ENCODE assay signal across 8 mouse cellular contexts in genomic region chr12:52701201-52701641, GRCm38 (mm10). TPM values are rescaled to one million over a fixed set of nuclear protein-coding genes. Genes with fewer than 3 reads are reported as not detected.
DNase-seq lines count a peak whose midpoint lies in the region; ATAC-seq lines count a peak whose summit lies in the region.
"Had no signal": no experiment of that assay in that cellular context is flagged by ENCODE, and none has a peak within 500 bp of the region (broad histone marks: within the 10 kb centered on the region; RNA-seq: fewer than 3 reads in every experiment).

No protein-coding gene starts in this region.

- no peaks in the 10 kb centered on the region for H3K9me3 ChIP-seq in heart, embryonic 15.5 days (replicated peaks)
- H3K9me3 ChIP-seq in limb, embryonic 12.5 days = no peaks in the 10 kb centered on the region
- H3K9me3 ChIP-seq in midbrain, embryonic 11.5 days (ENCODE audit: control insufficient read depth, low read length) = no peaks in the 10 kb centered on the region

- peak overlapping the region; percentile 55 for H3K4me2 ChIP-seq in heart, embryonic 15.5 days
- H3K4me2 ChIP-seq in limb, embryonic 12.5 days = peak overlapping the region; percentile 56
- peak overlapping the region; percentile 59 for H3K4me2 ChIP-seq in midbrain, embryonic 11.5 days

- H3K9ac ChIP-seq in heart, embryonic 15.5 days = no peak overlapping the region
- peak overlapping the region; percentile 44; the same call in 1 of the 2 replicates for H3K9ac ChIP-seq in limb, embryonic 12.5 days (replicated peaks)
- peak overlapping the region; percentile 67 for H3K9ac ChIP-seq in midbrain, embryonic 11.5 days (ENCODE audit: low read length)

- no peak for ATAC-seq in heart, embryonic 15.5 days (replicated peaks; ENCODE audit: insufficient number of reproducible peaks, insufficient read depth, low FRiP score, low read depth)
- no peak; the same call in 1 of the 2 replicates for ATAC-seq in limb, embryonic 12.5 days (ENCODE audit: insufficient number of reproducible peaks, insufficient read depth, low FRiP score, low TSS enrichment, low read depth)
- ATAC-seq in midbrain, embryonic 11.5 days (ENCODE audit: low FRiP score) = no peak

- no peaks in the 10 kb centered on the region for H3K36me3 ChIP-seq in heart, embryonic 15.5 days
- no peaks in the 10 kb centered on the region for H3K36me3 ChIP-seq in limb, embryonic 12.5 days
- no peaks in the 10 kb centered on the region for H3K36me3 ChIP-seq in midbrain, embryonic 11.5 days (ENCODE audit: control insufficient read depth, insufficient read depth, low read length)

- peak overlapping the region; percentile 29 for H3K4me3 ChIP-seq in heart, embryonic 15.5 days
- peak overlapping the region; percentile 23 for H3K4me3 ChIP-seq in limb, embryonic 12.5 days (replicated peaks)
- peak overlapping the region; percentile 43 for H3K4me3 ChIP-seq in midbrain, embryonic 11.5 days (ENCODE audit: low read depth, low read length)
- H3K4me3 ChIP-seq: erythroblast, embryonic 14.5 days had no signal

- WGBS in heart, embryonic 15.5 days = 33% methylated on average over 9 of the region's 9 CpGs
- WGBS in limb, embryonic 12.5 days = 19% methylated on average over 9 of the region's 9 CpGs
- 24% methylated on average over 9 of the region's 9 CpGs for WGBS in midbrain, embryonic 11.5 days

- H3K27me3 ChIP-seq in heart, embryonic 15.5 days = no peaks in the 10 kb centered on the region
- H3K27me3 ChIP-seq in limb, embryonic 12.5 days = no peaks in the 10 kb centered on the region
- no peaks in the 10 kb centered on the region for H3K27me3 ChIP-seq in midbrain, embryonic 11.5 days (ENCODE audit: control insufficient read depth, insufficient read depth, low read length)

- H3K4me1 ChIP-seq in heart, embryonic 15.5 days (replicated peaks) = peaks cover 7% of the 10 kb centered on the region
- H3K4me1 ChIP-seq in limb, embryonic 12.5 days (replicated peaks) = peaks cover 55% of the 10 kb centered on the region
- H3K4me1 ChIP-seq in midbrain, embryonic 11.5 days (ENCODE audit: control insufficient read depth, insufficient read depth, low read length) = peaks cover 25% of the 10 kb centered on the region

- no peak overlapping the region; the same call in 1 of the 2 replicates for H3K27ac ChIP-seq in heart, embryonic 15.5 days
- peak overlapping the region; percentile 79 for H3K27ac ChIP-seq in limb, embryonic 12.5 days
- peak overlapping the region; percentile 26; the same call in 1 of the 2 replicates for H3K27ac ChIP-seq in midbrain, embryonic 11.5 days (ENCODE audit: low read depth, low read length)

- peak; percentile 47 for DNase-seq in testis, postnatal 10 days (ENCODE audit: low spot score)
- DNase-seq in testis, postnatal 14 days (ENCODE audit: low spot score) = no peak
- peak; percentile 55 for DNase-seq in embryo, embryonic 10 days (ENCODE audit: low spot score)
- DNase-seq in midbrain, embryonic 11.5 days (ENCODE audit: low spot score, missing footprints) = no peak
- peak; percentile 39 to 47 for DNase-seq in thymus, postnatal 36 days

RNA-seq across cellular contexts. Expression of gene Akap6, which starts 2.0 kb away (rescaled TPM):
- 9.8 and 10.4 TPM in 2 replicates for polyA plus RNA-seq in heart, embryonic 15.5 days (2015; fragmentation: Nextera tagmentation; extraction: Ambion mirVana)
- polyA plus RNA-seq in limb, embryonic 12.5 days (2016; fragmentation: Nextera tagmentation; extraction: Ambion mirVana) = 0.88 and 0.94 TPM in 2 replicates
- polyA plus RNA-seq in midbrain, embryonic 11.5 days (2014; fragmentation: Nextera tagmentation; extraction: Ambion mirVana) = 16.5 and 16.8 TPM in 2 replicates
- polyA plus RNA-seq: erythroblast, embryonic 14.5 days had no signal

Comparison
In these comparisons a context has a peak if more than half of its experiments do, and no peak if none do; other contexts are left out.
1. DNase-seq: peak in testis, postnatal 10 days (single experiment), embryo, embryonic 10 days (single experiment) and thymus, postnatal 36 days (2 of 2); none in testis, postnatal 14 days (single experiment) and midbrain, embryonic 11.5 days (single experiment).
2. Peak in every context shown above with its lines, with median percentiles within 50 percentile points of each other: H3K4me2 ChIP-seq and H3K4me3 ChIP-seq.